Mouse (Mus musculus) embryonic facial prominence, embryonic 10.5 days (tissue): Measurements from ENCODE around the gene Srbd1. TPM values are rescaled to one million over a fixed set of nuclear protein-coding genes. Genes with fewer than 3 reads are reported as not detected.

Experiments used
- DNase-seq: peaks from one replicate; pipeline ENCODE4 v3.0.0-alpha.2; 2017; ENCODE audit warnings: low spot score
- H3K27ac ChIP-seq: fragments of 300-500 bp; sonication (generic); replicated peaks from 2 replicates; pipeline ENCODE4 v1.5.1; 2016; ENCODE audit warnings: mild to moderate bottlenecking
- H3K27me3 ChIP-seq: fragments of 300-500 bp; sonication (generic); replicated peaks from 2 replicates; pipeline ENCODE4 v1.6.1; 2016; ENCODE audit warnings: low read depth, mild to moderate bottlenecking; ENCODE audit not compliant: poor library complexity, severe bottlenecking
- H3K36me3 ChIP-seq: fragments of 300-500 bp; sonication (generic); replicated peaks from 2 replicates; pipeline ENCODE4 v1.6.1; 2016; ENCODE audit warnings: mild to moderate bottlenecking, moderate library complexity
- H3K4me1 ChIP-seq: fragments of 300-500 bp; sonication (generic); 2 replicates; pipeline ENCODE4 v1.6.1; 2016
- H3K4me3 ChIP-seq: fragments of 300-500 bp; sonication (generic); 2 replicates; pipeline ENCODE4 v1.5.1; 2016; ENCODE audit warnings: mild to moderate bottlenecking, moderate library complexity
- H3K9me3 ChIP-seq: fragments of 300-500 bp; sonication (generic); 2 replicates; pipeline ENCODE4 v1.6.1; 2016; ENCODE audit warnings: mild to moderate bottlenecking
- WGBS: fragments of 180-500 bp; shearing (Covaris S2); methylation state at CpG from one replicate; pipeline ENCODE4 v1.1.7; 2016; 5-methylcytosine and 5-hydroxymethylcytosine counted together
- polyA plus RNA-seq: library from polyadenylated mRNA; unstranded; fragments of >200 nt; fragmentation: Nextera tagmentation; extraction: Ambion mirVana; gene quantifications from 2 replicates; pipeline ENCODE4 v1.2.1, GENCODE M21; 2016

Gene Srbd1
- polyA plus RNA-seq, 1 experiment from 2014 or later, result 24.5 TPM

GRCm38 (mm10) chr17:86128198-86128597 lies 16.8 kb downstream of the Srbd1 start:
- DNase-seq, result no peak
- Histone ChIP-seq H3K4me3 (no peak overlapping the region), H3K4me1 (no peaks in the 10 kb centered on the region), H3K36me3 (peaks cover 91% of the 10 kb centered on the region), H3K27me3 (no peaks in the 10 kb centered on the region), H3K27ac (no peak overlapping the region), H3K9me3 (no peaks in the 10 kb centered on the region)
- 93% methylated on average over 5 of the region's 5 CpGs for WGBS

GRCm38 (mm10) chr17:86125908-86126307 lies 19.1 kb downstream of the Srbd1 start:
- Histone ChIP-seq H3K36me3 (peaks cover 91% of the 10 kb centered on the region), H3K27me3 (no peaks in the 10 kb centered on the region), H3K4me3 (no peak overlapping the region), H3K27ac (no peak overlapping the region), H3K9me3 (no peaks in the 10 kb centered on the region), H3K4me1 (no peaks in the 10 kb centered on the region)
- 83% methylated on average over 5 of the region's 5 CpGs for WGBS
- DNase-seq, result peak; percentile 14

GRCm38 (mm10) chr17:86123146-86123545 lies 21.8 kb downstream of the Srbd1 start:
- 94% methylated on average over 3 of the region's 3 CpGs for WGBS
- no peaks in the 10 kb centered on the region for H3K9me3 ChIP-seq
- no peak overlapping the region for H3K27ac ChIP-seq
- no peak overlapping the region for H3K4me3 ChIP-seq
- H3K27me3 ChIP-seq, result no peaks in the 10 kb centered on the region
- no peak for DNase-seq
- H3K36me3 ChIP-seq, result peaks cover 84% of the 10 kb centered on the region
- no peaks in the 10 kb centered on the region for H3K4me1 ChIP-seq

- no peak overlapping the region for H3K27ac ChIP-seq
- no peak overlapping the region for H3K4me3 ChIP-seq
- peaks cover 39% of the 10 kb centered on the region for H3K36me3 ChIP-seq
- DNase-seq, result no peak
- no peaks in the 10 kb centered on the region for H3K27me3 ChIP-seq
- H3K4me1 ChIP-seq, result no peaks in the 10 kb centered on the region
- H3K9me3 ChIP-seq, result no peaks in the 10 kb centered on the region
- WGBS, result 94% methylated on average over 2 of the region's 2 CpGs
These were observed 48.1 kb downstream of the Srbd1 start for GRCm38 (mm10) chr17:86096875-86097274.

- H3K27me3 ChIP-seq, result no peaks in the 10 kb centered on the region
- H3K9me3 ChIP-seq, result no peaks in the 10 kb centered on the region
- H3K36me3 ChIP-seq, result peaks cover 27% of the 10 kb centered on the region
- 0 out of 2 replicates have a peak, but pooled peaks cover 9% of the 10 kb centered on the region for H3K4me1 ChIP-seq
- 96% methylated on average over 1 of the region's 1 CpGs for WGBS
- H3K4me3 ChIP-seq, result no peak overlapping the region
- no peak for DNase-seq
- H3K27ac ChIP-seq, result no peak overlapping the region
These were observed 51.9 kb downstream of the Srbd1 start for GRCm38 (mm10) chr17:86093124-86093523.

- Histone ChIP-seq H3K36me3 (peaks cover 14% of the 10 kb centered on the region), H3K27me3 (no peaks in the 10 kb centered on the region), H3K9me3 (no peaks in the 10 kb centered on the region), H3K4me3 (no peak overlapping the region), H3K27ac (no peak overlapping the region), H3K4me1 (0 out of 2 replicates have a peak, but pooled peaks cover 9% of the 10 kb centered on the region)
- DNase-seq, result no peak
- 81% methylated on average over 1 of the region's 1 CpGs for WGBS
These were observed 53.3 kb downstream of the Srbd1 start for GRCm38 (mm10) chr17:86091631-86092030.

- Histone ChIP-seq H3K9me3 (no peaks in the 10 kb centered on the region), H3K27ac (no peak overlapping the region), H3K4me1 (0 out of 2 replicates have a peak, but pooled peaks cover 9% of the 10 kb centered on the region), H3K36me3 (peaks cover 8% of the 10 kb centered on the region; the same call in 1 of the 2 replicates), H3K27me3 (no peaks in the 10 kb centered on the region), H3K4me3 (no peak overlapping the region)
- DNase-seq, result no peak
- 68% methylated on average over 9 of the region's 9 CpGs for WGBS
These were observed 54.9 kb downstream of the Srbd1 start for GRCm38 (mm10) chr17:86089893-86090588.

GRCm38 (mm10) chr17:86087922-86088321 lies 57.1 kb downstream of the Srbd1 start:
- H3K27ac ChIP-seq, result no peak overlapping the region
- H3K4me1 ChIP-seq, result 0 out of 2 replicates have a peak, but pooled peaks cover 9% of the 10 kb centered on the region
- no peaks in the 10 kb centered on the region for H3K9me3 ChIP-seq
- H3K27me3 ChIP-seq, result no peaks in the 10 kb centered on the region
- no peak overlapping the region for H3K4me3 ChIP-seq
- 93% methylated on average over 9 of the region's 9 CpGs for WGBS
- H3K36me3 ChIP-seq, result peaks cover 5% of the 10 kb centered on the region; the same call in 1 of the 2 replicates
- no peak for DNase-seq

- Histone ChIP-seq H3K9me3 (no peaks in the 10 kb centered on the region), H3K36me3 (peaks cover 5% of the 10 kb centered on the region; the same call in 1 of the 2 replicates), H3K27ac (no peak overlapping the region), H3K4me3 (no peak overlapping the region), H3K27me3 (no peaks in the 10 kb centered on the region), H3K4me1 (0 out of 2 replicates have a peak, but pooled peaks cover 9% of the 10 kb centered on the region)
- 85% methylated on average over 4 of the region's 4 CpGs for WGBS
- DNase-seq, result no peak
These were observed 58.8 kb downstream of the Srbd1 start for GRCm38 (mm10) chr17:86086191-86086590.

- no peak for DNase-seq
- Histone ChIP-seq H3K36me3 (peaks cover 11% of the 10 kb centered on the region; the same call in 1 of the 2 replicates), H3K27ac (no peak overlapping the region), H3K27me3 (no peaks in the 10 kb centered on the region), H3K4me1 (peaks cover 2% of the 10 kb centered on the region), H3K9me3 (no peaks in the 10 kb centered on the region), H3K4me3 (no peak overlapping the region)
- 83% methylated on average over 7 of the region's 7 CpGs for WGBS
These were observed 61.8 kb downstream of the Srbd1 start for GRCm38 (mm10) chr17:86083207-86083606.

GRCm38 (mm10) chr17:86078060-86078459 lies 66.9 kb downstream of the Srbd1 start:
- peaks cover 6% of the 10 kb centered on the region; the same call in 1 of the 2 replicates for H3K36me3 ChIP-seq
- H3K9me3 ChIP-seq, result no peaks in the 10 kb centered on the region
- no peaks in the 10 kb centered on the region for H3K27me3 ChIP-seq
- no peak overlapping the region for H3K4me3 ChIP-seq
- no peak for DNase-seq
- H3K27ac ChIP-seq, result no peak overlapping the region
- H3K4me1 ChIP-seq, result peaks cover 35% of the 10 kb centered on the region
- WGBS, result 58% methylated on average over 11 of the region's 11 CpGs

GRCm38 (mm10) chr17:86067444-86067843 lies 77.5 kb downstream of the Srbd1 start:
- no peak overlapping the region for H3K27ac ChIP-seq
- no peak for DNase-seq
- no peak overlapping the region for H3K4me3 ChIP-seq
- no peaks in the 10 kb centered on the region for H3K36me3 ChIP-seq
- 92% methylated on average over 3 of the region's 3 CpGs for WGBS
- H3K4me1 ChIP-seq, result peaks cover 6% of the 10 kb centered on the region
- no peaks in the 10 kb centered on the region for H3K9me3 ChIP-seq
- no peaks in the 10 kb centered on the region for H3K27me3 ChIP-seq

GRCm38 (mm10) chr17:86065833-86066232 lies 79.1 kb downstream of the Srbd1 start:
- Histone ChIP-seq H3K4me3 (no peak overlapping the region), H3K36me3 (no peaks in the 10 kb centered on the region), H3K27ac (no peak overlapping the region), H3K4me1 (peaks cover 6% of the 10 kb centered on the region), H3K27me3 (no peaks in the 10 kb centered on the region), H3K9me3 (no peaks in the 10 kb centered on the region)
- 90% methylated on average over 7 of the region's 7 CpGs for WGBS
- DNase-seq, result no peak
